Mouse (Mus musculus): ENCODE measurements around the gene Adarb2.

- TF ChIP-seq CTCF (IDR thresholded peaks at IDR 0.05; ENCODE audit: extremely low read depth, insufficient read depth, insufficient read length, insufficient replicate concordance) (no peak), POLR2A (IDR thresholded peaks at IDR 0.05; ENCODE audit: low read depth, low read length) (no peak)
These were observed 357.8 kb downstream of the Adarb2 start for GRCm38 (mm10) chr13:8560485-8560884.

Measured in spleen, adult 2 months (tissue).